Mouse (Mus musculus) C2C12 (cell line): ENCODE results near the gene Rbm20.

Experiments used
- CEBPB ChIP-seq: IDR thresholded peaks from one replicate; pipeline ENCODE4 v1.6.1; 2011; ENCODE audit warnings: low read depth, mild to moderate bottlenecking, control low read depth, moderate library complexity
- CTCF ChIP-seq: IDR thresholded peaks from one replicate; pipeline ENCODE4 v1.5.1; 2011; ENCODE audit not compliant: control insufficient read depth, insufficient read depth, insufficient read length
- MAX ChIP-seq: IDR thresholded peaks from one replicate; pipeline ENCODE4 v1.6.1; 2011; ENCODE audit warnings: mild to moderate bottlenecking, control low read depth
- MYOD1 ChIP-seq: IDR thresholded peaks from one replicate; pipeline ENCODE4 v1.6.1; 2011; ENCODE audit warnings: low read depth; ENCODE audit not compliant: control insufficient read depth, insufficient read length
- USF1 ChIP-seq: IDR thresholded peaks from one replicate; pipeline ENCODE4 v1.6.1; 2011; ENCODE audit warnings: low read depth, mild to moderate bottlenecking, control low read depth, moderate library complexity

DNA sequence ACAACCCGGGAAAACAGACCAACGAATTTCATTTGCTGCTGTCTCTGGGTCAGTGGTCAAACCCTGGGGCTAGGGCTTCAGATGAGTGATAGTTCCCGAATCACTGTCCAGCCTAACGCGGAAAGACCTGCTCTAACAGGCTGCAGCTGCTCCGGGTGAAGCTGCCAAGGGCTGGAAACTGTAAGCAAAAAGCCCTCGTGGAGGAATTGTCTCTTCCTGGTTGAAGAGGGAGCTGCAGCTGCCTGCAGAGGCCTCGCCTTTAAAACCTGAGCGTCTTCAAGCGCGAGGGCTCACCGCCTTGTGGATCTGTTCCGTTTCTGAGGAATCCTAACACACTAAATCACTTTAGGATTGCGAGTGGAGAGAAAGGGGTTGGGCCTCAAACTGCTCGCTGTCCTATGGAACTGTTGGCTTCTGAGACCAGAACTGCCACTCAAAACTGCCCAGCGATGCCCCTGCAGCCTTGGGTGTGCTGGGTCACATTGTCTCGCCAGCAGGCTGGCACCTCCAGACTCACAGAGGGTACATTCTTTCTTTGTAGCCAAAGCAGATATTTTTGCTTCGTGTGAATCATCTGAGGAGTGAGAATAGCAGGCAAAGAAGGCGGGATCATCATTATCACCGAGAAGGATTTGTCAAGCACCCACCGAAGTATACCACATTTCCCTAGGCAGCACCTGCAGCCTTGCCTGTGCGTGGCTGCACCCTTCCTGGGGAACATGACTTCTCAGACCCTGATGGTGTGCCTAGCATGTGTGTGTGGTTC, 74.5 kb downstream of the Rbm20 start:
- no peak for TF ChIP-seq MAX
- TF ChIP-seq CEBPB: no peak
- no peak for TF ChIP-seq CTCF
- TF ChIP-seq MYOD1: no peak
- TF ChIP-seq USF1: no peak
